Mouse (Mus musculus) right cerebral cortex, postnatal 4 days (tissue): Measurements from ENCODE around the gene Prss2.
"Not testable (repeated sequence)": the region's sequence is repeated elsewhere in the genome, so short reads cannot be mapped to it uniquely, and the experiment has no call there.

Experiments used
- DNase-seq: peaks from one replicate; pipeline ENCODE4 v3.0.0-alpha.2; 2022

The Prss2 gene

DNA sequence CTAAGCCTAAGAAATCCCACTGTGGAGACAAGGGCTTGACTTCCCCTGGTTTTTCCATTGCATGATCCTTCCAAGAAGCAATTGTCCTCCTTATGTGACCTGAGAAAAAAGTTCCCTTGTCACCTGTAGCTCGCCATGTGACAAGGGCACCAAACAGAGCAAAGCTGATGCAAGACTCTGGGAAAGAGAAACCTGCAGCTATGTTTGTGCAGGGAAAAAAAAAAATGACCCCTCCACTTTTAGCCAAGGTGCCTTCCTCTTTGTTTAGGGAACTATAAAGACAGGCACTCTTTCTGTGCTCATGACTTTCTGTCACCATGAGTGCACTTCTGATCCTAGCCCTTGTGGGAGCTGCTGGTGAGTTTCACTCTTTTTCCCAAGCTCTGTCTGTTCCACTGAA lies at the start of gene Prss2:
Prss2 (plus strand) TSS at position 301 of the 400 bp plus-strand sequence.
- no peak for DNase-seq

- DNase-seq, result no peak
Observed at GRCm38 (mm10) chr6:41499374-41499773, 22.2 kb upstream of the Prss2 start.

DNA sequence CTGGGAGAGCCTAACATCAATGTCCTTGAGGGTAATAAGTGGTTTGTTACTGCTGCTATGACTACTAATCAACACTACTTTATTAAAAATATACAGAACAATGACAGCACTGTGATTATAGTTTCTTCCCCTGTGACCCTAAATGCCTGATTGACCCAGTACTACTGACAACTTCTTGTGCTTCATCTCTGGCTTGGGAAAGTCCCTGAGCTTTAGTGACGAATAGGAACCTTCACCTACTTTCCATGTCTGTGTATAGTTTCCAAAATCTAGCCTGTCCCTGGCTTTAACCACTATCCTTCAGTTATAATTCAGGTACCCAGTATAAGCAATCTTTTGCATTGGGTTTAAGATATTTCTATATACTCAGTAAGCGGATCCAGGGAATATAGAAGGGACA lies 16.7 kb upstream of the Prss2 start:
- DNase-seq, result no peak

GRCm38 (mm10) chr6:41505323-41505722 lies 16.3 kb upstream of the Prss2 start:
- no peak for DNase-seq

DNA sequence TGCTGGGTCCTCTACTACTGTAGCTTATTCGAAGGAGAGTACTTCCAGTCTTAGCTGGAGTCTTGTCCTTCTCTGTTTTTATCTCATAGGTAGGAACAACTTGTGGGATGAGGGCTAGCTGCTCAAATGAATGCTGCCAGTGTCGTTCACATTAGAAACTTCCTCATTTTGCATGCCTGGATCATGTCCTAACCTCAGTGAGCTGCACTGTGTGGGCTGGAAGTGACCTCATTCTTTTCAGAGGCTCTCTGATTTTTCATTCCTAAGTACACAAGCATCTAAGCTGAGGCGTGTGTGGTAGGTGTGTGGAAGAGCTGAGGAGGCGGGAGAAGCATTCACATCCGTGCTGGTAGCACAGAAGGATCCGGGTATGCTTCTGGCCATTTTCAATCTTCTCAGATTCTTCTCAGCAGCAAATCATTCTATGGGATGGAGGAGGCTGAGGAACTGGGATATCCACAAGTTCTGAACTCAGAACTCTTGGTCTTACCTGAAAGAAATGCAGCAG lies 3.5 kb upstream of the Prss2 start:
- DNase-seq, result no peak

DNA sequence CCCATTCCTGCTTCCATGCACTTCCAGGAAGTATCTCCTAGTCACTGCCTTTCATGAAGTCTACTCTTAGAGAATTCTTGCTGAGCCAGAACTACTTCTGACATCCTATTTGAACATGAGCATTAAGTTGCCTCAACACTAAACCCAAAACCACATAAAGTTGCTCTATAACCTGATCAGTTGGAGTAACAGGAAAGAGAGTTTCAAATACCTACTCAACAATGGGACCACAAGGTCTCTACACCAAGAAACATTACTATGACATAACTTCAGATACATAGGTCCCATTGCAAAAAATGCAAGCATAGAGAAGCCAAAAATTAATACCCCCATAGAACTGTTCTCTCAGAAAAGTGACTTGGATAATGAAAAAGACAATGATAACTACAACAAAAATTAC lies 4.9 kb downstream of the Prss2 start:
- no peak for DNase-seq

DNA sequence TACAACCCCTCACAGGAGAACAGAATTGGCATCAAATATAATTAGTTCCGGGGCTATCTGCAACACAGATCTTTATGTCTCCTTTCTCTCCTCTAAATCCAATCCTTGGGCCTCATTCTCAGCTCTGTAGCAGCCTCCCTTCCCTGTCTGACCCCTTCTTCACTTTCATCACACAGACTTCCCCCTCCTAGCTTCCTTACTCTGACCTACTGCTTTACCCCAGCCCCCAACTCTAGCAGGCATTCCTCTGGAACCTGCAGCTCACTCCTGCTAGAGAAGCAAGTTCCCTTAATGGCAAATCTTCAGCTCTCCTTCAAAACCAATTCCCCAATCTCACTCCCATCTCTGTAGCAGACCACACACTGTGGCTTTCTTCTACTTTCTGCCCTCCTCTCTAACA lies 5.8 kb downstream of the Prss2 start:
- DNase-seq, result no peak

DNA sequence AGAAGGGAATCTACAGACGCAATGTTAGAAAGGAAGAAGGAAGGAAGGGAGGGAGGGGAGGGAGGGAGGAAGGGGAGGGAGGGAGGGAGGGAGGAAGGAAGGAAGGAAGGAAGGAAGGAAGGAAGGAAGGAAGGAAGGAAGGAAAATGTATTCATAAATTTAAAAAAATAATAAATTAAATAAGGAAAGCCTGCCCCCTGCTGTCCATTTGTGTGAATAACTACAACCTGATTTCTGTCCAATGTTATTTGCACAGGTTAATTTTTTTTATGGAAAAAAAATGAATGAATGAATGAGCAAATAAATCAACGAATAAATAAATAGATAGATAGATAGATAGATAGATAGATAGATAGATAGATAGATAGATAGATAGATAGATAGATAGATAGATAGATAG lies 8.4 kb downstream of the Prss2 start:
- DNase-seq, result peak; percentile 30

- no peak for DNase-seq
Observed at GRCm38 (mm10) chr6:41532181-41532580, 10.6 kb downstream of the Prss2 start.

GRCm38 (mm10) chr6:41532687-41533284 lies 11.2 kb downstream of the Prss2 start:
- DNase-seq, result no peak

- no peak for DNase-seq
Observed at GRCm38 (mm10) chr6:41537376-41537775, 15.8 kb downstream of the Prss2 start.

GRCm38 (mm10) chr6:41538296-41538695 lies 16.7 kb downstream of the Prss2 start:
- not testable (repeated sequence) for DNase-seq

GRCm38 (mm10) chr6:41540746-41541145 lies 19.2 kb downstream of the Prss2 start:
- no peak for DNase-seq

GRCm38 (mm10) chr6:41541746-41542145 lies 20.2 kb downstream of the Prss2 start:
- no peak for DNase-seq

DNA sequence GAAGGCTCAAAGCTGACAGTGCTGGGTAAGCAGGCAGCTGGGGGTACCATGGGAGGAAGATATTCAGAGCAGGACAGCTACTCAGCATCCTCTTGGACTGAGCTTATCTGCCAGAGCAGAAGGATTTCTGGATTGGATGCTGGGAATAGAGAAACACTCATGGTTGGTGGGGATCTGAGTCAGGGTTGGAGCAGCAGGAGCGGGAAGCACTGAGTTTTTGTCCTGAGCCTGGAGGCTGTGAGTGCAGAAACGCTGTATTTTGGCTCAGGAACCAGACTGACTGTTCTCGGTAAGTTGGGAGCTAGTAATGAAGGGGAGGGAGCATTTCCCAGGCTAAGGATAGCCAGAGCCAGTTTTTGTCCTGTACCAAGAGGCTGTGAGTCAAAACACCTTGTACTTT lies 21.4 kb downstream of the Prss2 start:
- DNase-seq, result no peak

DNA sequence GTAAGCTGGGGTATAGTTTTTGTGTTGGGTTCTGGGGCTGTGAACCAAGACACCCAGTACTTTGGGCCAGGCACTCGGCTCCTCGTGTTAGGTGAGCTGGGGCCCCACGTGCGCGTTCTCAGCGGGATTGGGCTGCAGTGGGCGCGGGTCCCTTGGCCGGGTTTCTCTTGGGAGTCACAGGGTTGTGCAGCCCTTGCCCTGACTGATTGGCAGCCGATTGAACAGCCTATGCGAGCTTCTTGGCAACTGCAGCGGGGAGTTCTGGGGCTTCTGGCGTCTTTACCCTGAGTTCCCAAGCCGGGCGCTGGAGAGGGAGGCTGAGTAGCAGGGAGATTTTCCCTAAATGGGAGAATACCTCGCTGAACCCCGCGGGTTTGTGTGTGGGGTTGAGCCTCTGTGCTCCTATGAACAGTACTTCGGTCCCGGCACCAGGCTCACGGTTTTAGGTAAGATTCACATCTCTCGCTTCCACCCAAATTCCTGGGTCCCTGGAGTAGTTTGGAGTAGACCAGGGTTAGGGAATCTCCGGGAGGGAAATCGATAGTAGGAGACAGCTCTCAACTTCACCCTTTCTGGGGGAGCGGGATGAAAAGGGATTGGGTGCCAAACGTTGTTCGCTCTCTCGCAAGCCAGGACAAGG lies 21.9 kb downstream of the Prss2 start:
- peak; percentile 22 for DNase-seq

- DNase-seq, result no peak
Observed at GRCm38 (mm10) chr6:41544381-41544924, 22.9 kb downstream of the Prss2 start.

DNA sequence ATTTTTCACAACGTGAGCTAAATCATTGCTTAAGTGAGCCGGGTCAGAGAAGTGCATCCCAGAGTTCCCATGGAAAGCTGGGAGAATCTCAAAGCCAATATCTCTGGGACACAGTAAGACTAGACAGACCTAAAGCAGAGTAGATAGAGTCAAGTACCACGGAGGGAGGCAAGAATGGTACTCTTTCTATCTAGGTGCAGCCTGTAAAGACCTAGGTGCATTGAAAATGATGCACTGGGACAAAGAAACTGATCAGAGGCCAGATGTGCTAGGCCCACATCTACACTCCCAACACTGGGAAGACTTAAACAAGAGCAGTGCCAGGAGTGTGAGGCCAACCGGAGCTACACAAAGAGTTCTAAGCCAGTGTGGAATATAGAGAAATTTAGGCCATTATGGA lies 23.7 kb downstream of the Prss2 start:
- no peak for DNase-seq

- no peak for DNase-seq
Observed at GRCm38 (mm10) chr6:41547056-41547650, 25.6 kb downstream of the Prss2 start.

GRCm38 (mm10) chr6:41548286-41548685 lies 26.7 kb downstream of the Prss2 start:
- no peak for DNase-seq

DNA sequence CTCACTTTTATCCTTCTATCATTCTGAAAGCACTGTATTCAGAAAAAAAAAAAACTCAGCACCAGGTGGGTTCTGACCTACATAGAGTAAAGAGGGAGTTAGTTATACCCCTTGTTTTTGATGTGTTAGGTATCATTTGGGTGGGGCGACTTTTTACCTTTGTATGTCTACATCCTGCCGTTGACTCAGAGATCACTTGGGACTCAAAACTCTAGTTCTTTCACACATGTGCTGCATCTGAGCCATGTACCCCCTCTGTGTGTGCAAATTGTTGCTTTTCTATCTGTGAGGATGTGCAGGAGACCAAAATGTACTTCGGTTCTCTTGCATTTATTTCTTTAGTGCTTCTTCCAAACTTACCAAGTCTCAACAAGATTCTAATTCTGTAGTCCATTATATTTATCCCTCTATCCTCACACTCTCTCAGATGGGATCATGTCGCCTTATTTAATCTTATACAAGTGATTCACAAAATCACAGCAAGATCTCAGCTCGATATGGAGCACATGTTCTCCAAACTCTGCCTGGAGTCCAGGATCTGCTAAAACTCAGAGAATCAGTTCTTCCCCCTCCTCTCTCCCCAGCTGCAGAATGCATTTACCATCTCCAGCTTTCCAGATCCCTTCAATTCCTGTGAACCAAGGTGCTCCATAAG lies 31.9 kb downstream of the Prss2 start:
- DNase-seq, result no peak

DNA sequence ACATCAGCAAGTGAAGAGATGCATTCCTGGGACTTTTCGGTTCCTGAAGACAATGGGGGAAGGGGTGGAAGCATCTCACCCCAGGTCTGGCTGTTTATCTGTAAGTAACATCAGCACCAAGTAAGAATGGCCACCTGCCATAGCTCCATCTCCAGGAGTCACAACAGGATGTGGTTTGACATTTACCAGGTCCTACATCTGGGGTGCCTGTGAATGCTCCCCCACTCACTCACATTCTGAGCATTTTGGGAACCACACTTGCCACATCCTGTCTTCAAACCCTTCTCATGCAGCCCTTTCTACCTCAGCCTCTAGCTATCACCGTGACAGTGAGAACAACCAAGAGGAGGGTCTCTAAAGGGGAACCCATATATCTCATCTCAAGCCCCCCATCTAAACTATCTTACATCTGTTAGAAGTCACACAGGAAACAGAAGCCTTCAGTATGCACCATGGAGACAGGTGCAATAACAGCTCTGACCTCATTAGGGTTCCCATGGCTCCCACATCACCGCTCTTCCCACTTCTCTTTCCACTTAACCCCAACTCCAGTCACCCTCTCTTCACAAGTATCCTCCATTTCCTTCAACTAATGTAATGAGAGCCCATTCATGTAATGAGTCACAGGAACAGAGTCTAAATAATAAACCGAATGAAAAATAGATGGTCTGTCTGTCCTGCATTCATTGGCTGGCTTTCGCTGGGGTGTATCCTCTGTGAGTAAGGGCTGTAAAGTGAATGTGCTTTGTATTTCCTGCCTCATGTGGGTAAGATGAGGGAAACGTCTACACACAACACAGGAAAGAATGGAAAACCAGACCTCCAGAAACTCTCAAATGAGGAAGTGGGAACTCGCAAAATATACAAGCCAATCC lies 32.9 kb downstream of the Prss2 start:
- DNase-seq, result no peak

- DNase-seq, result no peak
Observed at GRCm38 (mm10) chr6:41556389-41556788, 34.8 kb downstream of the Prss2 start.
